Mouse (Mus musculus) lung, embryonic 14.5 days (tissue): ENCODE data around the gene Myo1e. TPM values are rescaled to one million over a fixed set of nuclear protein-coding genes. Genes with fewer than 3 reads are reported as not detected.

Experiments
- ATAC-seq: fragments of 200-750 bp; cut with Nextera tagmentation; 2 replicates; pipeline ENCODE4 v1.8.0; 2017; ENCODE audit warnings: mild to moderate bottlenecking, moderate TSS enrichment, moderate library complexity; ENCODE audit not compliant: insufficient read depth
- DNase-seq: peaks from one replicate; pipeline ENCODE4 v3.0.0-alpha.2; 2015
- H3K27ac ChIP-seq: fragments of 300-500 bp; sonication (generic); 2 replicates; pipeline ENCODE4 v1.5.1; 2014; ENCODE audit warnings: low read depth, mild to moderate bottlenecking, moderate library complexity
- H3K27me3 ChIP-seq: fragments of 300-500 bp; sonication (generic); 2 replicates; pipeline ENCODE4 v1.6.1; 2014; ENCODE audit warnings: low read length, control low read depth; ENCODE audit not compliant: insufficient read depth
- H3K36me3 ChIP-seq: fragments of 300-500 bp; sonication (generic); 2 replicates; pipeline ENCODE4 v1.6.1; 2014; ENCODE audit warnings: control low read depth; ENCODE audit not compliant: insufficient read depth
- H3K4me1 ChIP-seq: fragments of 300-500 bp; sonication (generic); 2 replicates; pipeline ENCODE4 v1.6.1; 2014; ENCODE audit warnings: antibody characterized with exemption, control low read depth; ENCODE audit not compliant: insufficient read depth
- H3K4me2 ChIP-seq: fragments of 300-500 bp; sonication (generic); 2 replicates; pipeline ENCODE4 v1.6.1; 2014; ENCODE audit warnings: mild to moderate bottlenecking
- H3K4me3 ChIP-seq: fragments of 300-500 bp; sonication (generic); 2 replicates; pipeline ENCODE4 v1.5.1; 2014; ENCODE audit warnings: low read depth, low read length
- H3K9ac ChIP-seq: fragments of 300-500 bp; sonication (generic); 2 replicates; pipeline ENCODE4 v1.6.1; 2014
- H3K9me3 ChIP-seq: fragments of 300-500 bp; sonication (generic); 2 replicates; pipeline ENCODE4 v1.6.1; 2016; ENCODE audit warnings: low read depth, low read length, control low read depth
- CTCF ChIP-seq: IDR thresholded peaks from 2 replicates; pipeline ENCODE4 v1.5.1; 2016; ENCODE audit warnings: antibody characterized with exemption, low read depth
- WGBS: fragments of 180-500 bp; shearing (Covaris S2); extraction: QIAGEN DNeasy Blood & Tissue Kit; methylation state at CpG from one replicate; pipeline ENCODE4 v1.1.7; 2014; 5-methylcytosine and 5-hydroxymethylcytosine counted together
- polyA plus RNA-seq: library from polyadenylated mRNA; unstranded; fragments of >200 nt; fragmentation: Nextera tagmentation; extraction: Ambion mirVana; gene quantifications from 2 replicates; pipeline ENCODE4 v1.2.1, GENCODE M21; 2014

The Myo1e gene
- polyA plus RNA-seq, 1 experiment from 2014 or later, result 31.4 TPM

- peaks cover 39% of the 10 kb centered on the region; the same call in 1 of the 2 replicates for H3K36me3 ChIP-seq
Measured at GRCm38 (mm10) chr9:70356254-70356653, 149.1 kb downstream of the Myo1e start.

GRCm38 (mm10) chr9:70359402-70360131 is 152.4 kb downstream of the Myo1e start:
- Histone ChIP-seq H3K36me3 (peaks cover 35% of the 10 kb centered on the region; the same call in 1 of the 2 replicates), H3K9ac (no peak overlapping the region), H3K4me1 (no peaks in the 10 kb centered on the region), H3K27ac (no peak overlapping the region), H3K4me3 (no peak overlapping the region), H3K27me3 (no peaks in the 10 kb centered on the region), H3K4me2 (no peak overlapping the region), H3K9me3 (no peaks in the 10 kb centered on the region; the same call in 1 of the 2 replicates)
- ATAC-seq, result no peak
- no peak for DNase-seq
- TF ChIP-seq CTCF, result no peak
- WGBS, result 94% methylated on average over 2 of the region's 2 CpGs

More at GRCm38 (mm10) chr9:70356254-70356653, 149.1 kb downstream of the Myo1e start:
- Histone ChIP-seq H3K9ac (no peak overlapping the region), H3K4me2 (no peak overlapping the region), H3K9me3 (no peaks in the 10 kb centered on the region; the same call in 1 of the 2 replicates), H3K4me3 (no peak overlapping the region), H3K27ac (no peak overlapping the region), H3K27me3 (no peaks in the 10 kb centered on the region), H3K4me1 (no peaks in the 10 kb centered on the region)
- no peak for TF ChIP-seq CTCF
- ATAC-seq (no peak), DNase-seq (no peak)
- WGBS, result 60% methylated on average over 8 of the region's 8 CpGs

GRCm38 (mm10) chr9:70364741-70365140 is 157.6 kb downstream of the Myo1e start:
- peaks cover 30% of the 10 kb centered on the region for H3K36me3 ChIP-seq
- H3K4me2 ChIP-seq, result no peak overlapping the region
- no peaks in the 10 kb centered on the region for H3K9me3 ChIP-seq
- TF ChIP-seq CTCF, result no peak
- ATAC-seq (no peak), DNase-seq (no peak)
- H3K27me3 ChIP-seq, result no peaks in the 10 kb centered on the region
- H3K9ac ChIP-seq, result no peak overlapping the region
- H3K4me3 ChIP-seq, result no peak overlapping the region
- WGBS, result 91% methylated on average over 8 of the region's 8 CpGs
- no peak overlapping the region for H3K27ac ChIP-seq
- H3K4me1 ChIP-seq, result no peaks in the 10 kb centered on the region

GRCm38 (mm10) chr9:70365915-70366314 is 158.8 kb downstream of the Myo1e start:
- DNase-seq (no peak), ATAC-seq (no peak)
- Histone ChIP-seq H3K36me3 (peaks cover 33% of the 10 kb centered on the region), H3K4me3 (no peak overlapping the region), H3K27ac (no peak overlapping the region), H3K27me3 (no peaks in the 10 kb centered on the region), H3K4me1 (no peaks in the 10 kb centered on the region), H3K4me2 (no peak overlapping the region), H3K9ac (no peak overlapping the region), H3K9me3 (no peaks in the 10 kb centered on the region)
- WGBS, result 86% methylated on average over 2 of the region's 2 CpGs
- no peak for TF ChIP-seq CTCF

GRCm38 (mm10) chr9:70366898-70367297 is 159.7 kb downstream of the Myo1e start:
- Histone ChIP-seq H3K36me3 (peaks cover 42% of the 10 kb centered on the region), H3K4me1 (no peaks in the 10 kb centered on the region), H3K9me3 (no peaks in the 10 kb centered on the region), H3K27me3 (no peaks in the 10 kb centered on the region), H3K9ac (no peak overlapping the region), H3K4me3 (no peak overlapping the region), H3K27ac (no peak overlapping the region), H3K4me2 (no peak overlapping the region)
- ATAC-seq (no peak), DNase-seq (no peak)
- TF ChIP-seq CTCF, result no peak
- WGBS, result 90% methylated on average over 6 of the region's 6 CpGs

- Histone ChIP-seq H3K4me1 (no peaks in the 10 kb centered on the region), H3K9me3 (no peaks in the 10 kb centered on the region), H3K9ac (no peak overlapping the region), H3K36me3 (peaks cover 38% of the 10 kb centered on the region), H3K4me3 (no peak overlapping the region), H3K27me3 (no peaks in the 10 kb centered on the region), H3K27ac (no peak overlapping the region), H3K4me2 (no peak overlapping the region)
- TF ChIP-seq CTCF, result no peak
- WGBS, result 75% methylated on average over 5 of the region's 5 CpGs
- no peak for DNase-seq
- ATAC-seq, result no peak
Measured at GRCm38 (mm10) chr9:70371638-70372037, 164.5 kb downstream of the Myo1e start.

- 66% methylated on average over 7 of the region's 7 CpGs for WGBS
- H3K36me3 ChIP-seq, result peaks cover 36% of the 10 kb centered on the region
- H3K9me3 ChIP-seq, result no peaks in the 10 kb centered on the region
Measured at GRCm38 (mm10) chr9:70379502-70380467, 172.6 kb downstream of the Myo1e start.

More at GRCm38 (mm10) chr9:70379502-70380467, 172.6 kb downstream of the Myo1e start:
- ATAC-seq, result no peak
- Histone ChIP-seq H3K4me1 (no peaks in the 10 kb centered on the region), H3K4me2 (no peak overlapping the region), H3K27me3 (no peaks in the 10 kb centered on the region), H3K9ac (no peak overlapping the region), H3K27ac (no peak overlapping the region), H3K4me3 (no peak overlapping the region)
- no peak for DNase-seq
- no peak for TF ChIP-seq CTCF
